Mouse (Mus musculus): ENCODE results near the gene Dcbld1. TPM values are rescaled to one million over a fixed set of nuclear protein-coding genes. Genes with fewer than 3 reads are reported as not detected.
"Not testable (repeated sequence)": the region's sequence is repeated elsewhere in the genome, so short reads cannot be mapped to it uniquely, and the experiment has no call there.

Gene Dcbld1
- total RNA-seq, 2 experiments from 2014 or later: not detected

DNA sequence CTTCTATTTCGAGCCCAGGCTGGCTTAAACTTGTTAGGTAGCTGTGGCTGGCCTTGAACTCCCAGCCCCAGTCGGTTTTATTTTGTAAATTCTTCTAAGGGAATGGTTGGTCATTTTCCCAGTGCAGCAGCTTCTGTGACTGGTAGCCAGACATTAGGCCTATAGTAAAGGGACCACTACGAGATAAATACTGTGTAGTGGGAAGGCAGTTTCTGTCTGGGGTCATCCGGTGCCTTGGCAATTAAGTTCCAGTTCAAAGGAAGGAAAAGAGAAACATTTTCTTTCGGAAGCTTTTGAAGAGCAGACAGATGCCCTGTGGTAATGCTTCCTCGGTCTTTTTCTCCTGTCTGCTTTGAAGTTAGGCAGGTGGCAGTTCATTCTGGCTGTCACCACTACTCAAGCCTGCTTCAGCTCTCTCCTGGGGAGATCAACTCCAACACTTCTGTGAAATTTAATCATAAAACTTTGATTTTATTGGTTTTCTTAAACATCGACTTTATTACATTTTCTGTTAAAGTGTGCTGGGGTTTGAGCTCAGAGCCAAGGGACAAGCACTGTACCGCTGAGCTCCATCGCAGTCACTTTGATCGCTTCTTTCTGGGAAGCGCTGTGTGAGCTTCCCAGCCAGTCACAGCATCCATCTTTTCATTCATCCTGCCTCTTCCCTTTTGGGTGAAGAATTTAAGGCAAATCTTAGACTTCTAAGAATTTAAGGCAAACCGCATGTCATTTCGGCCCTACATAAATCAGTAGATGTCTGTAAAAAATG, 24.9 kb downstream of the Dcbld1 start:
- ATAC-seq (replicated peaks; ENCODE audit: low FRiP score, poor library complexity, severe bottlenecking): no peak

DNA sequence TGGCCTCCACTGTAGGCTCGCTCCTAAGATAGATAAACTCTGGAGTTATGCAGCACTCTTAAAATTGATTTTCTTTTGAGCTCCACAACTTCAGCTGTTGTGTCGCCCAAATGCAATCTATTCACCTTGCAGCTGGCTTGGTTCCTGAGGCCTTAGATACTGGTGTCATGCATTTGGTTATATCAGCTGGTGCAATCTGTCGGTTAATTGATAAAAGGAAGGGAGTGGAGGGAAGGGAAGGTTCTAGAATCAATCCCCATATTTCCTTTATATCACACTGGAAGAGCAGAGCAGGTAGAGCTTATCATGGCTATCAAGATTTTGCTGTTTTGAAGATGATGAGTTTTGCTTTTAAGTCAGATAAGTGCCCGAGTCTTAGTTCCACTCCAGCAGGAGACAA, 26.8 kb downstream of the Dcbld1 start:
- no peak for ATAC-seq (replicated peaks; ENCODE audit: low FRiP score, poor library complexity, severe bottlenecking)

- no peak for ATAC-seq (replicated peaks; ENCODE audit: low FRiP score, poor library complexity, severe bottlenecking)
These were observed 30.7 kb downstream of the Dcbld1 start for GRCm38 (mm10) chr10:52264162-52264561.

GRCm38 (mm10) chr10:52268879-52269278, 35.5 kb downstream of the Dcbld1 start:
- ATAC-seq (replicated peaks; ENCODE audit: low FRiP score, poor library complexity, severe bottlenecking): no peak

DNA sequence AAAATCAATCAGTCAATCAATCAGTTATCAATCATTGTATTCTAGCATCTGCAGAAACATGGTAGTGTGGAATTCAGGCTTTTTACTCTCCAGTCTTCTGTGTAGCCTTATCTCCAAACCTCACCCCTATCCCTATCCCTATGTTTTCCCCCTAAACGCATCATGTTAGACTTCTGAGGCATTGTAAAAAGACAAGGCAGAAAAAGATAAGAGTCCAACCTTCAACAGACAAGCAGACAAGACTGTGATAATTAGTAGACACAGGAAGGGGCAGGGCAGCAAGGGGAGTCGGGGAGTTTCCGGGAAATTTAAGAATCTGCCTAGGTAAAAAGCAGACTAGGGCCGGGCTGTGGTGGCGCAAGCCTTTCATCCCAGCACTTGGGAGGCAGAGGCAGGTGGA, 38.0 kb downstream of the Dcbld1 start:
- ATAC-seq (replicated peaks; ENCODE audit: low FRiP score, poor library complexity, severe bottlenecking): no peak

DNA sequence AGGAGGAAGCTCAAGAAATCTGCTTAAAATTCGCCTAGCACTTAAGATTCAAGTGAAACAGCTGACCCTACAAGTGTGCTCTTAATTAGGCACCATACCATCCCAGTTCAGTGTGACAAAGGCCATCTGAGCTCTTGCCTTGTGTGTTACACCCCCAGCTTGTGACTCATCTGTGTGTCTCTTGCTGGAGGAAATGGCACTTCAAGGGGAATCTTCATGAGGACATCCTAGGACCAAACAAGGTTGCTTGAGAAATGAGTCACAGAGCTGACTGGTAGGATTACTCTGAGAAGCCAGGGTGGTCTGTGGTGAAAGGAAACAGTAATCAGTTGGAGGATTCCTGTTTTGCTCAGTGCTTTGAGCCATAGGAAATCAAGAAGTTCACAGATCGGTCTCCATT, 39.6 kb downstream of the Dcbld1 start:
- ATAC-seq (replicated peaks; ENCODE audit: low FRiP score, poor library complexity, severe bottlenecking): no peak

DNA sequence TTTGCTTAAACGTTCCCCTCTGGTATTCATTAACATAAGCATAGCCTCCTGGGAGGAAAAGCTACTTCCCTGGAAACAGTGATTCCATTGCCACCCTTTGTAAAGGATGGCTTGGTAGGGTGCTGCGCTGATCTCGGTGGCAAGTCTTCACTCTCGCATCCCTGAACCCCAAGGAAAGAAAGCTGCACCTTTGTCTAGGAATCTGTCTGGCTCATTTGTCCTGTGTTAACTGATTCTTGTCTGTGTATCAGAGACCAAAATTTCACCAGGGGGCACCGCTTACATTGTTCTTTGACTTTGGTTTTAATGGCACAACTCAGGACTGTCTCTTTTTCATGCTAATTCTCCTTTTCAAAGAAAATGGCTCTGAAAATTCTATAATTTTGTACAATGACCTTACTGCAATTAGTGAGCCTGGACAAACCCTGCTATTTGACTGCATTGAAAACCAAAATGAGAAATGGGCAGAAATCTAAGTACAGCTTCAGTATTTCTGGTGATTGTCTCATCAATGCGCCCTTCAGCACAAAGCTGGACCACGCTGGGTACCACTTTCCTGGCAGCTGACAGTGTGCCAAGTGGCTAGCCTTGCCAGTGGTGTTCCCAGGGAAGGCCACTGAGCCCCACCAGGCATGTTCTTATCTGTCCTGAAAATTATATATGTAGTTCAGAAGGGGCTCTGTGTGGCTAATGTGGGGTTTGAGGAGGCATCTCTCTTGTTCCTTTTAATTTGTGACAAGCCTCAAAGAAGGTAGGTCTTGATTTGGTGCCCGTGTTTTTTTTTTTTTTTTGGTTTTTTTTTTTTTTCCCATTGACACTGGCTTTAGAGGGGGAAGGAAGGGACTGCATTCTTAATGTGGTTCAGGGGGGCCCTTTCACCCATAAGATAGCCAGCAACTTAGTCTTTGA, 40.8 kb downstream of the Dcbld1 start:
- no peak for ATAC-seq (replicated peaks; ENCODE audit: low FRiP score, poor library complexity, severe bottlenecking)

- no peak for ATAC-seq (replicated peaks; ENCODE audit: low FRiP score, poor library complexity, severe bottlenecking)
These were observed 41.6 kb downstream of the Dcbld1 start for GRCm38 (mm10) chr10:52274910-52275604.

GRCm38 (mm10) chr10:52276579-52276978, 43.2 kb downstream of the Dcbld1 start:
- ATAC-seq (replicated peaks; ENCODE audit: low FRiP score, poor library complexity, severe bottlenecking): no peak

- ATAC-seq (replicated peaks; ENCODE audit: low FRiP score, poor library complexity, severe bottlenecking): not testable (repeated sequence)
These were observed 44.1 kb downstream of the Dcbld1 start for GRCm38 (mm10) chr10:52277564-52277963.

GRCm38 (mm10) chr10:52278011-52278434, 44.6 kb downstream of the Dcbld1 start:
- ATAC-seq (replicated peaks; ENCODE audit: low FRiP score, poor library complexity, severe bottlenecking): no peak

DNA sequence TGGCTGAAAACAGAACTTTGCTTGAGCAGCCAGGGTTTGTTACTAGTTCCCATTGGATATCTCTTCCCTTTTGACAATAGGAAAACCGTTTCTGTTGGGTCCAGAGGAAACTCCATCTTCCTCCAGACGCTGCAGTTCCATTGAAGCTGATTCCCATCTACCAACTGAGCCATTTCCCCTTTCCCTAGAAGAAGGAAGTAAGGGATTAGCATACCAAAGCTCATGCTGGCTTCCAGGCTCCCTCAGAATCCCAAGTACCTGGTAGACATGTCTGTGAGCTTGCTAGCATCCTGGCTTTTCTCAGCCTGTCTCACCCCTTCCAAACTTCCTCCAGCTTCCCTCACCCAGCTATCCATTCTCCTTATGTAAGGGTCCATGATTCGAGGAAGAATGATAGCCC, 45.4 kb downstream of the Dcbld1 start:
- ATAC-seq (replicated peaks; ENCODE audit: low FRiP score, poor library complexity, severe bottlenecking): no peak

GRCm38 (mm10) chr10:52279876-52280275, 46.5 kb downstream of the Dcbld1 start:
- ATAC-seq (replicated peaks; ENCODE audit: low FRiP score, poor library complexity, severe bottlenecking): no peak

DNA sequence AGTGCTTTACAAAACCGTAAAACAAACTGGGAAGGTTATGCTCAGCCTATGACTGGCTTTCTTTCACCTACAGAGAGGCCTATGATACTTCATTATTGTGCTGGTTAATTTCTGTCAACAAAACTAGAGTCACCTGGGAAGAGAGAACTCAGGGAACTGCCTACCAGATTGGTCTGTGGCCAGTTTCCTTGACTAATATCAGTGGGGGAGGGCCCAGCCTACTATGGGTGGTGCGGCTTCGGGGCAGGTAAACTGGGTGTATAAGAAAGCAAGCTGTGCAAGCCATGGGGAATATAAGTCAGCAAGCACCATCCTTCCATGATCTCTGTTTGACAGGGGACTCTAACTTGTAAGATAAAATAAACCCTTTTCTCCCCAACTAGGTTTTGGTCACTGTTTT, 47.2 kb downstream of the Dcbld1 start:
- no peak for ATAC-seq (replicated peaks; ENCODE audit: low FRiP score, poor library complexity, severe bottlenecking)

- no peak for ATAC-seq (replicated peaks; ENCODE audit: low FRiP score, poor library complexity, severe bottlenecking)
These were observed 47.9 kb downstream of the Dcbld1 start for GRCm38 (mm10) chr10:52281337-52281736.

DNA sequence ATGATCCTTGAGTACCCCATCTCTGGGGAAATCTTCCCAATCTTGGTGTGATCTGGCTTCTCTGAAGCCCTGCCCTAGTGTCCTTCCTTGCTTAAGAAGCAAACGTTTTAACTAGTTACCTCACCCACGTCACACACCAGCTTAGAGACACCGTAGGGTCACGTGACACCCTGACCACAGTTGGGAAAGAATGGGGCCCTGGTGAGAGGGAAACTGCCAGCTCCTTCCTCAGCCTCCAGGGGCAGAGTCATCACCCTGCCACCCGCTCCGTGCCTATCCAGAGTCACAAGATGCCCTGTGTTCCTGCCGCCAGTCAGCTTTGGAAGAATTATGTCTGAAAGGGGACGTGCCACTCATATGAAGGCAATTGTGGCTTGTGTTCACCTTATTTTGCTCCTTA, 51.2 kb downstream of the Dcbld1 start:
- no peak for ATAC-seq (replicated peaks; ENCODE audit: low FRiP score, poor library complexity, severe bottlenecking)

- ATAC-seq (replicated peaks; ENCODE audit: low FRiP score, poor library complexity, severe bottlenecking): no peak
These were observed 54.6 kb downstream of the Dcbld1 start for GRCm38 (mm10) chr10:52287852-52288533.

DNA sequence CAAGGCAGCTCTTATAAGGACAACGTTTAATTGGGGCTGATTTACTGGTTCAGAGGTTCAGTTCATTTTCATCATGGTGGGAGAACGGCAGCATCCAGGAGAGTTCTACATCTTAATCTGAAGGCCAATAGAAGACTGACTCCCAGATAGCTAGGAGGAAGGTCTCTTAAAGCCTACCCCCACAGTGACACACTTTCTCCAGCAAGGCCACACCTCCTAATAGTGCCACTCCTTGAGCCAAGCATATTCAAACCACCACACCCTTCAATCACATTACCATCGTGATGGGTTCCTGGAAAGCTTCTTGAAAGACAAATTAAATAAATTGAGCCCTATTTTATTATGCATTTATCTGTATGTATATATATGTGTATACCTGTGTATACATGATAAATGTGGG, 55.8 kb downstream of the Dcbld1 start:
- no peak for ATAC-seq (replicated peaks; ENCODE audit: low FRiP score, poor library complexity, severe bottlenecking)

DNA sequence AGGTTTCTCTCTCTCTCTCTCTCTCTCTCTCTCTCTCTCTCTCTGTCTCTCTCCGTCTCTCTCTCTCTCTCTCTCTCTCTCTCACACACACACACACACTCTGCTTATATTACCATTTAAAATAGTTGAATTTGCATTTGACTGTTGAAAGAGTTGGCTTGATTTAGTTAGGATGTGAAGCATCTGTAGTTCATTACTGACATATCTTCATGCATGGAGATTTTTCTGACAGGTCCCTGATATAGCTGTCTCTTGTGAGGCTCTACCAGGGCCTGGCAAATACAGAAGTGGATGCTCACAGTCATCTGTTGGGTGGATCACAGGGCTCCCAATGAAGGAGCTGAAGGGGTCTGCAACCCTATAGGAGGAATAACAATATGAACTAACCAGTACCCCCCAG, 59.0 kb downstream of the Dcbld1 start:
- ATAC-seq (replicated peaks; ENCODE audit: low FRiP score, poor library complexity, severe bottlenecking): not testable (repeated sequence)
